Mouse (Mus musculus) stomach, postnatal 0 days (tissue): ENCODE measurements at regions not wholly inside any gene's neighbourhood (a gene's known extent, or its start where the extent isn't known, plus 50 kb on each side); places are given as distances from the start of the nearest gene placed in this dataset.

ENCODE experiments used
- CTCF ChIP-seq: IDR thresholded peaks from 2 replicates; pipeline ENCODE4 v1.5.1; 2016; ENCODE audit warnings: antibody characterized with exemption, low read depth, mild to moderate bottlenecking, moderate library complexity
- EP300 ChIP-seq: optimal IDR thresholded peaks from 2 replicates; pipeline ENCODE3; 2016; ENCODE audit warnings: antibody characterized with exemption

- TF ChIP-seq CTCF (no peak), EP300 (no peak)
Observed at GRCm38 (mm10) chr1:149672117-149672516, 289.0 kb downstream of the Pla2g4a start.
